Mouse (Mus musculus) liver, embryonic 13.5 days (tissue): Measurements from ENCODE around the gene 1700015G11Rik. TPM values are rescaled to one million over a fixed set of nuclear protein-coding genes. Genes with fewer than 3 reads are reported as not detected.

Source experiments
- ATAC-seq: fragments of 200-750 bp; cut with Nextera tagmentation; 2 replicates; pipeline ENCODE4 v1.8.0; 2017; ENCODE audit warnings: low read depth, mild to moderate bottlenecking, moderate number of reproducible peaks, moderate library complexity
- DNase-seq: peaks from one replicate; pipeline ENCODE4 v3.0.0; 2022
- H3K27ac ChIP-seq: fragments of 300-500 bp; sonication (generic); 2 replicates; pipeline ENCODE4 v1.5.1; 2015; ENCODE audit warnings: moderate library complexity, mild to moderate bottlenecking, inconsistent platforms
- H3K27me3 ChIP-seq: fragments of 300-500 bp; sonication (generic); 2 replicates; pipeline ENCODE4 v1.6.1; 2015; ENCODE audit warnings: mild to moderate bottlenecking, inconsistent platforms
- H3K36me3 ChIP-seq: fragments of 300-500 bp; sonication (generic); 2 replicates; pipeline ENCODE4 v1.6.1; 2015; ENCODE audit warnings: mild to moderate bottlenecking, inconsistent platforms
- H3K4me1 ChIP-seq: fragments of 300-500 bp; sonication (generic); replicated peaks from 2 replicates; pipeline ENCODE4 v1.6.1; 2015; ENCODE audit warnings: inconsistent platforms
- H3K4me2 ChIP-seq: fragments of 300-500 bp; sonication (generic); 2 replicates; pipeline ENCODE4 v1.6.1; 2015; ENCODE audit warnings: inconsistent platforms, mild to moderate bottlenecking, moderate library complexity
- H3K4me3 ChIP-seq: fragments of 300-500 bp; sonication (generic); replicated peaks from 2 replicates; pipeline ENCODE4 v1.5.1; 2015; ENCODE audit warnings: mild to moderate bottlenecking, inconsistent platforms
- H3K9ac ChIP-seq: fragments of 300-500 bp; sonication (generic); 2 replicates; pipeline ENCODE4 v1.6.1; 2015; ENCODE audit warnings: mild to moderate bottlenecking, inconsistent platforms
- H3K9me3 ChIP-seq: fragments of 300-500 bp; sonication (generic); replicated peaks from 2 replicates; pipeline ENCODE4 v1.6.1; 2016; ENCODE audit warnings: inconsistent platforms
- WGBS: fragments of 180-500 bp; shearing (Covaris S2); methylation state at CpG from one replicate; pipeline ENCODE4 v1.1.7; 2015; ENCODE audit not compliant: insufficient replicate concordance; 5-methylcytosine and 5-hydroxymethylcytosine counted together
- polyA plus RNA-seq: library from polyadenylated mRNA; unstranded; fragments of >200 nt; fragmentation: Nextera tagmentation; extraction: Ambion mirVana; gene quantifications from 2 replicates; pipeline ENCODE4 v1.2.1, GENCODE M21; 2015

Gene 1700015G11Rik
- polyA plus RNA-seq, 1 experiment from 2014 or later: not detected

DNA sequence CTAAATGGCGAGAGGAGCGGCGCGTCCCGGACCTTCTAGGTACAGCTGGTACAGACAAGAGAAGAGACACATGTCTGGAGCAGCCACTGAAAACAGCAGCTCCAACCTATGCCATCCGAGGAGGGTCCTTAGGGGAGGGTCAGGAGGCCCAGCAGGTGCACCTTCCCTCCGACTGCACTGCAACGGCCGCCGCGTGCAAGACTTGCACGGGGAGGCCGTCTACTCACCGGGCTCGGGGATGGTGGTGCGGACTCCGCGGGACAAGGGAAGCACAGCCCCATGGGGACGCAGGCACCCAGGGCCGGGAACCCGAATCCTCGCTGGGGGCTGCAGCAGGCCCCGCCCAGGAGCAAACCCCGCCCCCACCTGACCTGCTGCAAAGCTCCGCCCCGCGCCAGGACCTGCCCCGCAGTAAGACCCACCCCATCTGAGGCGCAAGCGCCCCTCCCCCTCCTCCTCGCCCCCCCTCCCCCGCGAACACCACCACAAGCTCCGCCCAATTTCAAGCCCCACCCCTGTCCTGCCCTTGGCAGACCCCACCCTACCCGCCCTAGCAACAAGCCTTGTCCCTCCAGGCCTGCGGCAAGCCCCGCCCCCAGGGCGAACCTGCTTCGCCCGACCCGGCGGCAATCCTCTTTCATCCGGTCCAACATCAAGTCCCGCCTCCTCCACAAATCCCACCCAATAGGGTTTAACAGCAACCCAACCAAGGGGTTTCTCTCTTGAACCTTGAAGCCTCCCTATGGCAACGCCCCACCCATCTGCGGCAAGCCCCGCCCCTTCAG lies 9.8 kb downstream of the 1700015G11Rik start, which contains the start of gene Svip:
Gene Svip, minus strand, starts transcription at position 508 of the 785 bp plus-strand sequence.
- Histone ChIP-seq H3K9ac (peak within 1 kb of the TSS; percentile 89), H3K27me3 (no peaks in the 10 kb centered on the region), H3K9me3 (no peaks in the 10 kb centered on the region), H3K36me3 (peaks cover 19% of the 10 kb centered on the region), H3K4me1 (peaks cover 38% of the 10 kb centered on the region), H3K4me2 (peak within 1 kb of the TSS; percentile 85), H3K4me3 (peak within 1 kb of the TSS; percentile 87), H3K27ac (peak within 1 kb of the TSS; percentile 94)
- WGBS: under 1% methylated on average over 45 of the region's 47 CpGs
- ATAC-seq (peak; percentile 92), DNase-seq (peak; percentile 97)

DNA sequence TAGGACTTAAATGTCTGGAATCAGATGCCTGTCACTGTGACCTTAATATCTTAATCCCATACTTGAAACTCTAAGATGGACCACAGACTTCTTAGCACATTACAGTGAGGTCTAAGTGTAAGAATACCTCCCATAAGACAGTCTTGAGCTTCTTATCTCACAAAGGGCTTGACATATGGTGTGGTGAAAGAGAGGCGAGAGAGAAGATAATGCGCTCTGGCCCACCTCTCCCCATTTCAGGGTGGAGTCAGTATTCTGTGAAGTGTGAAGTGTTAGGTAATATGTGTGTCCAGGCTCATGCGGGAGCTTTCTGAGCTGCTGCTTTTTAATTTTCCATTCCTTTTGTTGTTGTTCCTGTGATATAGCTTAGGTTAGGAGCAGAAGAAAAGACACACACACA lies 24.5 kb downstream of the 1700015G11Rik start:
- peak overlapping the region; percentile 19; the same call in 1 of the 2 replicates for H3K4me3 ChIP-seq
- H3K9me3 ChIP-seq: no peaks in the 10 kb centered on the region
- 12% methylated on average over 3 of the region's 3 CpGs for WGBS
- DNase-seq (peak; percentile 72), ATAC-seq (peak; percentile 99)
- H3K9ac ChIP-seq: peak overlapping the region; percentile 57
- H3K4me1 ChIP-seq: peaks cover 60% of the 10 kb centered on the region
- no peaks in the 10 kb centered on the region for H3K27me3 ChIP-seq
- H3K36me3 ChIP-seq: peaks cover 4% of the 10 kb centered on the region; the same call in 1 of the 2 replicates
- H3K27ac ChIP-seq: peak overlapping the region; percentile 89
- H3K4me2 ChIP-seq: peak overlapping the region; percentile 60

DNA sequence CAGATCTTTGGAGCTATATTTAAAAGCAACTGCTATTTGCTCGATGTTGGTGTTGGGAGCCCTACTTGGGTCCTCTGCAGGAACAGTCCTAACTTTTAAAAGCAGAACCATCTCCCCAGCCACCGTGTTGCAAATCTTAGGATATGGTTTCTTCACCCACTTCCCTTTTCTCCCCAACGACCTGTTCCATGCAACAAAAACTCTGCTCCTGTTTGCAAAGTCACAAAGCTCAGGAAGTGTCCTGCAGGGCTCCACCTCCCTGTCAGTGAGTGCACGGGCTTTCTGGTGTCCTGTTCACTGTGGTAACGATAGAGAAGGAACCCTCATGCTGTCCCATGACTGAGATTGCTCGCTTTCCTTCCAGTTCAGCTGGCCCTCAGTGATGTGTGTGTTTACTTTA lies 28.6 kb downstream of the 1700015G11Rik start:
- ATAC-seq (no peak), DNase-seq (no peak)
- Histone ChIP-seq H3K27me3 (no peaks in the 10 kb centered on the region), H3K4me1 (peaks cover 74% of the 10 kb centered on the region), H3K9ac (no peak overlapping the region), H3K4me2 (no peak overlapping the region), H3K4me3 (no peak overlapping the region), H3K27ac (no peak overlapping the region), H3K36me3 (no peaks in the 10 kb centered on the region), H3K9me3 (no peaks in the 10 kb centered on the region)
- 13% methylated on average over 6 of the region's 6 CpGs for WGBS

DNA sequence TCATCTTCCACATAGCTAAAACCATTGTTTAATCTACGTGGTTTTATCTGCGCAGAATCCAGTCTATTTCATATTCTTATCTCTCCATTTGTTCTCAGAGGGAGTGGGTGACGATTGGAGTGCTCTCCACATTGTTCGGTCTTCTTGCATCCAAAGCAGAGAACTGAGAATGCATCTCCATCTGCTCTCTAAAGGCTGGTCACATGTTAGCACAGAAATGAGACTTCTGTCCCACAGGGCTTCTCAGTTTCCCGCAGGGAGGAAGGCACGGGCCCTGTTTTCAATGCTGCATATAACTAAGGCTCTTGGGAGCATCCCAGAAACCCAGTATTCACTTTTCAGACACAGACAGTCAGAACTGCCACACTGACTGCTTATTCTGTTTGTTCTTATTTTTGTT lies 29.8 kb downstream of the 1700015G11Rik start:
- H3K4me2 ChIP-seq: no peak overlapping the region
- 71% methylated on average over 6 of the region's 6 CpGs for WGBS
- no peak overlapping the region for H3K4me3 ChIP-seq
- no peak for ATAC-seq
- DNase-seq: no peak
- no peaks in the 10 kb centered on the region for H3K9me3 ChIP-seq
- H3K36me3 ChIP-seq: no peaks in the 10 kb centered on the region
- no peak overlapping the region for H3K9ac ChIP-seq
- H3K27me3 ChIP-seq: no peaks in the 10 kb centered on the region
- H3K27ac ChIP-seq: no peak overlapping the region
- H3K4me1 ChIP-seq: peaks cover 70% of the 10 kb centered on the region

DNA sequence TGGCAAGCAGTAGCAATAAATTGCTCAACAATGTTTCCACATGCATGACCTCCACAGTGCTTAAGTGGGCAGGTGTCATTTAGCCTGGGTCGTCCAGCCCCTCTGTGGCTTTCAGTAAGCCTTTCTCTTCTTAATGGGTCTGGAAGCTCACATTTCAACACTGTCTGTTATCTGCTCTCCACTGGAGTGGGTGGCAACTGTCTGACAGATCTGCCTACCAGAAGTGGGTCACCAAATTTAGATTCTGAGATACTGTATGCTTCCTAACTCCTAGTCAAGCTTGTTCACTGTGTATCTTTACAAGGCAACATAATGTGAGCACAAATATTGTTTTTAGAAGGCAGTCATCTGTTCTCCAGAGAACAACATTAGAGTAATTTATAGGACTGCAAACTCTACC lies 33.2 kb downstream of the 1700015G11Rik start:
- 13% methylated on average over 1 of the region's 1 CpGs for WGBS
- Histone ChIP-seq H3K4me3 (no peak overlapping the region), H3K9ac (peak overlapping the region; percentile 38), H3K27me3 (no peaks in the 10 kb centered on the region), H3K9me3 (no peaks in the 10 kb centered on the region), H3K4me2 (peak overlapping the region; percentile 35), H3K36me3 (no peaks in the 10 kb centered on the region), H3K27ac (peak overlapping the region; percentile 37), H3K4me1 (peaks cover 44% of the 10 kb centered on the region)
- DNase-seq (no peak), ATAC-seq (peak; percentile 88)

DNA sequence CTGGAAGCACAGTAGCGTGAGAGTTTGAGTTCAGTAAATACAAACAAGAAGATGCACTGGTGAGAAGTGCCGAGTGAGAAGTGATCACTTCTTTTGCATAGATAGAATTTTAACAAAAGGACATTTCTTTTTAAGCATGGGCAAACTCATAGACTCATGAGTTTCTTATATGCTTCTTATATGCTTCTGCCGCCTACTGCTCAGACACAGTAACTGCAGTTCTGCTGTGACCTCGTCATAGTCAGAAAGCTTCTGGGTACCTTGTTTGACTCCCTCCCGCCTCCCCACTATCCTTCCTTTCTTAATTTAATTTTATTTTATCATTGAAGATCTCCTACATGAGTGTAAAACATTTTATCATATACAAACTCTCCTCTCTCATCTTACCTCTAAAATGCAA lies 36.3 kb downstream of the 1700015G11Rik start:
- Histone ChIP-seq H3K4me1 (peaks cover 35% of the 10 kb centered on the region), H3K27me3 (no peaks in the 10 kb centered on the region), H3K9me3 (no peaks in the 10 kb centered on the region), H3K36me3 (no peaks in the 10 kb centered on the region), H3K9ac (no peak overlapping the region), H3K4me2 (no peak overlapping the region), H3K4me3 (no peak overlapping the region), H3K27ac (no peak overlapping the region)
- 30% methylated on average over 5 of the region's 5 CpGs for WGBS
- DNase-seq: no peak
- no peak for ATAC-seq

DNA sequence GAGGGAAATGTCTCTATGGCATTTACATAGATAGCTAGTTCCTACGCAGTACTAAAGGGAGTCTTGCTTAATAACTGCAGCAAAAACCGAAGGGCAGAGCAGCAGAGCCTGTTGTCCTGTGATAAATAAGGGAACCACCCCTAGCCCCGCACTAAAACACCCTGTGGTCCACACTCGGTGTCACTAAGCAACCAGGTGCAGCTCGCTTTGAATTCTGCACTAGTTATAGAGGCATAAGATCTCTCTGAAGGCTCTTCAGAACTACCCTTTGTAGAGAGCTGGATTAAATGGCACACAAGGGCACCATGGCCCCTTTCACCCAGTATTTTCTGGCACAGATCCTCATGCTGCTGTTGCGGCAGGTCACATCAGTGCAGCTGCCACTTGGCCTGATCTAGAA lies 40.3 kb downstream of the 1700015G11Rik start:
- ATAC-seq (peak; percentile 72), DNase-seq (no peak)
- no peak overlapping the region for H3K9ac ChIP-seq
- H3K4me3 ChIP-seq: no peak overlapping the region
- H3K4me2 ChIP-seq: no peak overlapping the region
- peaks cover 8% of the 10 kb centered on the region for H3K4me1 ChIP-seq
- WGBS: 48% methylated on average over 6 of the region's 6 CpGs
- no peaks in the 10 kb centered on the region for H3K36me3 ChIP-seq
- H3K27me3 ChIP-seq: no peaks in the 10 kb centered on the region
- no peaks in the 10 kb centered on the region for H3K9me3 ChIP-seq
- no peak overlapping the region for H3K27ac ChIP-seq

DNA sequence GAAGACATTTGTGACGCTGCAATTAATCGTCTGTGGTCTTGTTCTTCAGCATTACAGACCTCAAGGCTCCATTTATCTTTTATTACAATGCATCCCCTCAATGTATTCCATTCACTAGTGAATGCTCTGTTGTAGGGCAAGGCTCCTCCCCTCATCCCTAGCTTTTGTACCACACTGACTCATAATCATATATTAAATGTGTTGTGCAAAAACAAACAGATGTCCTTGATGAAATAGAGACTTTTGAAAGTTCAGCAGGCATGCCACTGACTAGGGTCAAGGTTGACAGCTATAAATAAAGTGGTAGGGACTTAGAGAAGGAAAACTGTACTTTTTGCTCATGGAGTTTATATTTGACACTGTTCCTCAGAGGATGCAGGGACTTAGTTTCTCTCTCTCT lies 42.0 kb downstream of the 1700015G11Rik start:
- Histone ChIP-seq H3K27me3 (no peaks in the 10 kb centered on the region), H3K4me1 (peaks cover 8% of the 10 kb centered on the region), H3K27ac (no peak overlapping the region), H3K36me3 (no peaks in the 10 kb centered on the region), H3K9me3 (no peaks in the 10 kb centered on the region), H3K4me2 (no peak overlapping the region), H3K4me3 (no peak overlapping the region), H3K9ac (no peak overlapping the region)
- DNase-seq (no peak), ATAC-seq (no peak)
- WGBS: 60% methylated on average over 2 of the region's 2 CpGs

DNA sequence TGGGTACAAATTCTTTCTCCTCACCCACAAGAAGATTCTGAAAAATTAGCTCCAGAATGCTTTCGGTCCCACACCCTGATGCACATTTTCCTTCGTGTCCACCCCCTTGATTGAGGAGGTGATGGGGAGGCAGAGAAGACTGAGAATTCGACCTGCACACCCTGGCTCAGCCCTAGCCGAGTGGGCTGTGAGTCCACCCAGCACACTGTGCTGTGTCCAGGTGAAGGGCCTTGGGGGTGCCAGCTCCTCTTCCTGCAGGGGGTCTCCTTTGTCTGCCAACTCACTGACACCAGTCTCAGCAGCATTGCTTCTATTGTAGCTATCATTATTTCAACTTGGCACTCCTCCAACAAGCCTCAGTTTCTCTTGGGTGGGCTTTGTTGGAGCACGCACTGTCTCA lies 42.4 kb downstream of the 1700015G11Rik start:
- Histone ChIP-seq H3K4me1 (peaks cover 8% of the 10 kb centered on the region), H3K4me3 (no peak overlapping the region), H3K4me2 (no peak overlapping the region), H3K9me3 (no peaks in the 10 kb centered on the region), H3K9ac (no peak overlapping the region), H3K36me3 (no peaks in the 10 kb centered on the region), H3K27ac (no peak overlapping the region), H3K27me3 (no peaks in the 10 kb centered on the region)
- ATAC-seq (0 out of 2 replicates have a peak, but pooled peaks have one; percentile 23), DNase-seq (no peak)
- 61% methylated on average over 5 of the region's 5 CpGs for WGBS

DNA sequence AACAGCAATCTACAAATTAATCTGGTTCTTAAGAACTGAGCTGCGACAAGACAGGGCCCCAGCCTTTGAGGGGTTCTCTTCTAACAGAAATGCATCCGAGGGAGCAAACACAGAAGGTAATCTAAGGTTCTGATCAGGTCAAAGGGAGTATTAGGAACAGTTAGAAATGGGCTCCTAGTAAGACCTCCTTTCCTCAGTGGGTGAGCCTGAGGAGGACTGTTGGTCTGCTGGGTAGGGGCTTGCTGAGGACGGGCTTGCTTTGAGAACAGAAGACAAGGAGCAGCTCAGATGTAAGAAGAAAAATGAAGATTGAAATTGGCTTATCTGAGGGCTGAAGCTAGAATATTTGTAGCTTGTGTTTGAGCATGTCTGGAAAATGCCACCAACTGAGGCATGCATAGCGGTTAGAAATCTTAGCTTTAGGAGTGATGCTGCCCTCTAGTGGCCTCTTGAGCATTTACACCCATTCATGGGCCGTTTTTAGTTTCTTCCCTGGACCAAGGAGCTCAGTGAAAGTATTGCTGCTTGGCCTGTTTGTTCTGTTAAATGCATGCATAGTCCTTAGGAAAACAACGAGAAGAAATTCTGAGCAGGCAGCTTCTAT lies 43.2 kb downstream of the 1700015G11Rik start:
- Histone ChIP-seq H3K9ac (no peak overlapping the region), H3K36me3 (no peaks in the 10 kb centered on the region), H3K4me3 (no peak overlapping the region), H3K4me2 (no peak overlapping the region), H3K27me3 (no peaks in the 10 kb centered on the region), H3K27ac (no peak overlapping the region), H3K4me1 (peaks cover 8% of the 10 kb centered on the region), H3K9me3 (no peaks in the 10 kb centered on the region)
- DNase-seq (no peak), ATAC-seq (no peak)
- WGBS: 28% methylated on average over 6 of the region's 6 CpGs

DNA sequence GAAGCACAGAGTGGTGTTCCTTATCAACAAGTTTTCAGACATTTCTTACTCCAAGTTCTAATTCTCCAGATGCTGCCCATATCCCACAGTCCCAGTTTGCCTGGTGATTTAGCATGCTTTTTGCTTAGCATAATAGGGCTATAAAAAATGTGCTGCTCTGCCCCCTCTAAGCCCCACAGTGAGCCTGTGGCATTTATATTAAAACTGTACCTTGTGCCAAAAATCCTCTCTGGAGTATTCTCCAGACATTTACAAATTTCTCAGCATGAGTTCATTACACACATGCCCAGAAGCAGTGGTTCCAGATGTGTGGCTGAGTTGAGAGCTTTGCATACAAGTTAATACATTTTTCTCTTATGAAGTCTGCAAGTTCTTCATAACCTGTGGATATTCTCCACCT lies 46.1 kb downstream of the 1700015G11Rik start:
- H3K9me3 ChIP-seq: no peaks in the 10 kb centered on the region
- H3K9ac ChIP-seq: no peak overlapping the region

DNA sequence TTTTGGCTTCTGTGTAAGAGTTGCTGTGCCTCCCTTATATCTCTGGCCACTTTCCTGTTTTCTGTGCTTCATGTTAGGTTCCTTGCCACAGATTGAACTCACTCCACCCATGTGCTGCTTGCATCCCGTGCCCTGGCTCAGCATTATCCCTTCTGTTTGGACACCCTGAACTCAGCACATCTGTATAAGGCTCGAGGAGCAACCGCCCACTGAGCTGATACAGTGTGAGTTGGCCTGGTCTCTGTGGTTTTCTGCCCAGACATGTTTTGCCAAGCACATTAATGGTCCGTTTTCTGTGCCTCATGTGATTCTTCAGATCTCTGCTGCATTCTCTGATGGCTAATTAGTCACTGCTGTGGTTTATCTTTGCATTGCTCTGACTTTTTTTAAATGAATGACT lies 47.9 kb downstream of the 1700015G11Rik start:
- ATAC-seq (no peak), DNase-seq (no peak)
- no peak overlapping the region for H3K4me2 ChIP-seq
- no peaks in the 10 kb centered on the region for H3K9me3 ChIP-seq
- H3K27me3 ChIP-seq: no peaks in the 10 kb centered on the region
- H3K4me3 ChIP-seq: no peak overlapping the region
- no peak overlapping the region for H3K27ac ChIP-seq
- H3K4me1 ChIP-seq: no peaks in the 10 kb centered on the region
- no peaks in the 10 kb centered on the region for H3K36me3 ChIP-seq
- 55% methylated on average over 4 of the region's 4 CpGs for WGBS
- H3K9ac ChIP-seq: no peak overlapping the region

More for the DNA sequence above, 46.1 kb downstream of the 1700015G11Rik start:
- Histone ChIP-seq H3K4me2 (no peak overlapping the region), H3K4me1 (no peaks in the 10 kb centered on the region), H3K27me3 (no peaks in the 10 kb centered on the region), H3K36me3 (no peaks in the 10 kb centered on the region), H3K27ac (no peak overlapping the region), H3K4me3 (no peak overlapping the region)
- ATAC-seq: no peak
- no peak for DNase-seq
